Mouse (Mus musculus) left cerebral cortex, adult 8-10 months (tissue): ENCODE data around the gene Npr2. TPM values are rescaled to one million over a fixed set of nuclear protein-coding genes. Genes with fewer than 3 reads are reported as not detected.

Experiments used
- DNase-seq, 2 experiments: peaks; one replicate each; pipeline ENCODE4 v3.0.0; 2022; ENCODE audit warnings: low spot score in 2 of 2
- total RNA-seq, 4 experiments: library from RNA; stranded (reverse); gene quantifications; 2 replicates each; pipeline ENCODE4 v1.2.4; 2022

The Npr2 gene
- total RNA-seq, 4 experiments from 2014 or later: 42.5 to 60.2 (median 56.9) TPM

GRCm38 (mm10) chr4:43620146-43620778 is 11.5 kb upstream of the Npr2 start:
- no peak for DNase-seq

GRCm38 (mm10) chr4:43629106-43629817 is 2.5 kb upstream of the Npr2 start:
- DNase-seq: peak in 1 of 2 experiments; percentile 27

- DNase-seq: peak; percentile 56 to 77
Observed at GRCm38 (mm10) chr4:43630030-43630581, 1.6 kb upstream of the Npr2 start.

GRCm38 (mm10) chr4:43630671-43631045 is 1.1 kb upstream of the Npr2 start:
- DNase-seq: peak in 1 of 2 experiments; percentile 21

- DNase-seq: no peak
Observed at GRCm38 (mm10) chr4:43631956-43632920, 503 bp downstream of the Npr2 start.

GRCm38 (mm10) chr4:43633296-43633695 is 1.6 kb downstream of the Npr2 start:
- no peak for DNase-seq

- no peak for DNase-seq
Observed at GRCm38 (mm10) chr4:43633736-43634135, 2.0 kb downstream of the Npr2 start.

GRCm38 (mm10) chr4:43634621-43635374 is 3.1 kb downstream of the Npr2 start:
- no peak for DNase-seq

GRCm38 (mm10) chr4:43636751-43637150 is 5.0 kb downstream of the Npr2 start:
- peak in 1 of 2 experiments; percentile 2 for DNase-seq

GRCm38 (mm10) chr4:43640076-43640475 is 8.3 kb downstream of the Npr2 start:
- DNase-seq: peak in 1 of 2 experiments; percentile 2

GRCm38 (mm10) chr4:43640491-43640890 is 8.8 kb downstream of the Npr2 start:
- DNase-seq: peak in 1 of 2 experiments; percentile 0

- no peak for DNase-seq
Observed at GRCm38 (mm10) chr4:43649783-43650182, 18.0 kb downstream of the Npr2 start.

GRCm38 (mm10) chr4:43652726-43653125 is 21.0 kb downstream of the Npr2 start:
- no peak for DNase-seq

GRCm38 (mm10) chr4:43653161-43654015 is 21.7 kb downstream of the Npr2 start, which contains the start of gene Spag8:
Spag8 (minus strand) TSS chr4:43653594.
- no peak for DNase-seq

- peak in 1 of 2 experiments; percentile 28 for DNase-seq
Observed at GRCm38 (mm10) chr4:43655656-43656338, 24.1 kb downstream of the Npr2 start.

- DNase-seq: peak; percentile 91 to 96
Observed at GRCm38 (mm10) chr4:43656339-43657109, 24.8 kb downstream of the Npr2 start, which contains the start of gene Hint2. Hint2 (minus strand) TSS chr4:43656466.

GRCm38 (mm10) chr4:43657146-43657545 is 25.4 kb downstream of the Npr2 start:
- DNase-seq: peak in 1 of 2 experiments; percentile 47

GRCm38 (mm10) chr4:43666412-43666811 is 34.7 kb downstream of the Npr2 start:
- DNase-seq: no peak
